Mouse (Mus musculus) embryo, embryonic 11 days (tissue): ENCODE data around the gene Kbtbd4.

Source experiments
- DNase-seq: peaks from one replicate; pipeline ENCODE4 v3.0.0-alpha.2; 2015

The Kbtbd4 gene

GRCm38 (mm10) chr2:90906721-90907120, 2.2 kb downstream of the Kbtbd4 start:
- DNase-seq = no peak

GRCm38 (mm10) chr2:90910861-90911260, 6.3 kb downstream of the Kbtbd4 start:
- DNase-seq = no peak

- no peak for DNase-seq
Measured at GRCm38 (mm10) chr2:90911668-90912067, 7.1 kb downstream of the Kbtbd4 start.

GRCm38 (mm10) chr2:90913671-90914070, 9.1 kb downstream of the Kbtbd4 start:
- DNase-seq = no peak

- DNase-seq = no peak
Measured at GRCm38 (mm10) chr2:90915516-90915915, 11.0 kb downstream of the Kbtbd4 start.

GRCm38 (mm10) chr2:90916560-90917232, 12.2 kb downstream of the Kbtbd4 start:
- DNase-seq = no peak

- peak; percentile 84 for DNase-seq
Measured at GRCm38 (mm10) chr2:90917233-90917998, 12.9 kb downstream of the Kbtbd4 start.

GRCm38 (mm10) chr2:90917999-90918698, 13.6 kb downstream of the Kbtbd4 start:
- no peak for DNase-seq

GRCm38 (mm10) chr2:90921178-90921577, 16.6 kb downstream of the Kbtbd4 start:
- no peak for DNase-seq

- DNase-seq = no peak
Measured at GRCm38 (mm10) chr2:90922636-90923035, 18.1 kb downstream of the Kbtbd4 start.

- DNase-seq = no peak
Measured at GRCm38 (mm10) chr2:90928566-90928965, 24.0 kb downstream of the Kbtbd4 start.

GRCm38 (mm10) chr2:90931829-90932228, 27.3 kb downstream of the Kbtbd4 start:
- DNase-seq = no peak

- no peak for DNase-seq
Measured at GRCm38 (mm10) chr2:90932273-90932672, 27.7 kb downstream of the Kbtbd4 start.

- no peak for DNase-seq
Measured at GRCm38 (mm10) chr2:90938362-90938761, 33.8 kb downstream of the Kbtbd4 start.

GRCm38 (mm10) chr2:90939750-90940149, 35.2 kb downstream of the Kbtbd4 start:
- peak; percentile 20 for DNase-seq

GRCm38 (mm10) chr2:90940233-90941229, 36.0 kb downstream of the Kbtbd4 start, which contains the start of gene Celf1:
Celf1 (plus strand) TSS chr2:90940382.
- DNase-seq = peak; percentile 96

GRCm38 (mm10) chr2:90941744-90942143, 37.2 kb downstream of the Kbtbd4 start:
- DNase-seq = no peak

GRCm38 (mm10) chr2:90950149-90950548, 45.6 kb downstream of the Kbtbd4 start:
- no peak for DNase-seq

- DNase-seq = no peak
Measured at GRCm38 (mm10) chr2:90950582-90951194, 46.1 kb downstream of the Kbtbd4 start.

GRCm38 (mm10) chr2:90953461-90953860, 48.9 kb downstream of the Kbtbd4 start:
- no peak for DNase-seq

- peak; percentile 43 for DNase-seq
Measured at GRCm38 (mm10) chr2:90956053-90956452, 51.5 kb downstream of the Kbtbd4 start.

GRCm38 (mm10) chr2:90958856-90959255, 54.3 kb downstream of the Kbtbd4 start:
- DNase-seq = no peak
